Comparison of ENCODE assay signal across 8 mouse cellular contexts in the genomic region with DNA sequence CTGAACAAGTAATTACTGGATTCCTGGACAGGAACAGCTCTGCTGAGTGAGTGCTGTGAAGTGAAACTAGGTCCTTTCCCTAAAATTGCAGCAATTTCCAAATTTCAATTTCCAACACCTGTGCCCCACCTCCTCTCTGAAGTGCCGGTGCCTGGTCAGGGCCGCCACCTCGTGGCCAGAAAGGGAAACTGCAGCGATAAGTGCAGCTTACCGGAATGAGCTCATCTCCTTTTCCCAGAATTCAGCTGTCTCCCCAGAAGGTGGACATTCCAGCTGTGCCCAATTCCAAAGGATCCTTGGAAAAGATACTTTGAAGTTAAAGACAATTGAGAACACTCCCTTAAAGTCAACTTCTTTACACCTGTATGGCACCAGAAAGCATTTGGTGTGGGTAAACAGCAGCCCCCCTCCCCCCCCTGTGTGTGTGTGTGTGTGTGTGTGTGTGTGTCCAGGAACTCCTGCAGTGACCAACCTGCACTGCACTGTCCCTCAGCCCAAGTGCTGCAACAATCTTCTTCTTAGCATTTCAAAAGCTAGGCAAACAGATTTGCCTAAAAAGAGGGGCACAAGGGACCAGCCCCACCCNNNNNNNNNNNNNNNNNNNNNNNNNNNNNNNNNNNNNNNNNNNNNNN. TPM values are rescaled to one million over a fixed set of nuclear protein-coding genes. Genes with fewer than 3 reads are reported as not detected.
DNase-seq lines count a peak whose midpoint lies in the region; ATAC-seq lines count a peak whose summit lies in the region.

No protein-coding gene starts in this region.

- H3K4me2 ChIP-seq in forebrain, embryonic 11.5 days (ENCODE audit: low read depth, low read length, severe bottlenecking), result no peak overlapping the region
- H3K4me2 ChIP-seq in forebrain, embryonic 13.5 days, result no peak overlapping the region
- H3K4me2 ChIP-seq in intestine, embryonic 16.5 days (ENCODE audit: low read depth, low read length), result no peak overlapping the region
- no peak overlapping the region for H3K4me2 ChIP-seq in midbrain, embryonic 14.5 days (ENCODE audit: low read length)

- H3K4me3 ChIP-seq in forebrain, embryonic 11.5 days (ENCODE audit: low read depth, low read length), result no peak overlapping the region
- H3K4me3 ChIP-seq in forebrain, embryonic 13.5 days, result no peak overlapping the region
- no peak overlapping the region for H3K4me3 ChIP-seq in intestine, embryonic 16.5 days (ENCODE audit: low read length)
- H3K4me3 ChIP-seq in midbrain, embryonic 14.5 days (replicated peaks; ENCODE audit: low read depth, low read length), result no peak overlapping the region

- ATAC-seq in forebrain, embryonic 11.5 days (replicated peaks; ENCODE audit: low FRiP score), result no peak
- ATAC-seq in forebrain, embryonic 13.5 days, result no peak
- ATAC-seq in intestine, embryonic 16.5 days, result peak; percentile 61
- peak; percentile 50; the same call in 1 of the 2 replicates for ATAC-seq in midbrain, embryonic 14.5 days (ENCODE audit: low FRiP score, low TSS enrichment)

- H3K4me1 ChIP-seq in forebrain, embryonic 11.5 days (replicated peaks; ENCODE audit: control insufficient read depth, insufficient read depth, low read length), result no peaks in the 10 kb centered on the region
- H3K4me1 ChIP-seq in forebrain, embryonic 13.5 days, result no peaks in the 10 kb centered on the region
- 0 out of 2 replicates have a peak, but pooled peaks cover 3% of the 10 kb centered on the region for H3K4me1 ChIP-seq in intestine, embryonic 16.5 days (ENCODE audit: control insufficient read depth, insufficient read depth, low read length)
- no peaks in the 10 kb centered on the region for H3K4me1 ChIP-seq in midbrain, embryonic 14.5 days (ENCODE audit: control insufficient read depth, insufficient read depth, low read length)

- no peaks in the 10 kb centered on the region for H3K36me3 ChIP-seq in forebrain, embryonic 11.5 days (ENCODE audit: control insufficient read depth, insufficient read depth, low read length)
- H3K36me3 ChIP-seq in forebrain, embryonic 13.5 days (ENCODE audit: poor library complexity, severe bottlenecking), result no peaks in the 10 kb centered on the region
- no peaks in the 10 kb centered on the region for H3K36me3 ChIP-seq in intestine, embryonic 16.5 days (ENCODE audit: control insufficient read depth, insufficient read depth, low read length)
- H3K36me3 ChIP-seq in midbrain, embryonic 14.5 days (ENCODE audit: control insufficient read depth, insufficient read depth, low read length), result no peaks in the 10 kb centered on the region

- peak; percentile 69 for DNase-seq in forebrain, embryonic 11.5 days (ENCODE audit: low spot score)
- peak; percentile 78 for DNase-seq in cerebellum, adult 9-11 months
- DNase-seq in gastrocnemius, adult 8-10 months (ENCODE audit: low spot score in 2 of 2), result peak; percentile 33 to 56
- DNase-seq in left cerebral cortex, postnatal 10 days (ENCODE audit: extremely low spot score in 1 of 2, low spot score in 2 of 2), result peak; percentile 71 to 74
- peak; percentile 75 for DNase-seq in midbrain, embryonic 14.5 days
- peak; percentile 36 to 67 for DNase-seq in spleen, adult 18-20 months

- intact Hi-C loops in left cerebral cortex, postnatal 10 days (cut with DNase I), result loop anchor here (2.0 kb wide), 1 partner anchor 60 kb away; no protein-coding TSS in a partner anchor

- no peaks in the 10 kb centered on the region; the same call in 1 of the 2 replicates for H3K9me3 ChIP-seq in forebrain, embryonic 11.5 days (ENCODE audit: control insufficient read depth, low read length)
- no peaks in the 10 kb centered on the region for H3K9me3 ChIP-seq in forebrain, embryonic 13.5 days (replicated peaks)
- no peaks in the 10 kb centered on the region for H3K9me3 ChIP-seq in intestine, embryonic 16.5 days (ENCODE audit: control insufficient read depth, low read length)
- no peaks in the 10 kb centered on the region for H3K9me3 ChIP-seq in midbrain, embryonic 14.5 days (ENCODE audit: control insufficient read depth, low read length)

- no peak overlapping the region for H3K27ac ChIP-seq in forebrain, embryonic 11.5 days (ENCODE audit: low read depth, low read length)
- H3K27ac ChIP-seq in forebrain, embryonic 13.5 days, result no peak overlapping the region
- no peak overlapping the region for H3K27ac ChIP-seq in intestine, embryonic 16.5 days (ENCODE audit: low read length)
- H3K27ac ChIP-seq in midbrain, embryonic 14.5 days (replicated peaks; ENCODE audit: low read depth, low read length), result no peak overlapping the region

- no peaks in the 10 kb centered on the region for H3K27me3 ChIP-seq in forebrain, embryonic 11.5 days (ENCODE audit: control insufficient read depth, insufficient read depth, low read length)
- H3K27me3 ChIP-seq in forebrain, embryonic 13.5 days, result 0 out of 2 replicates have a peak, but pooled peaks cover 4% of the 10 kb centered on the region
- H3K27me3 ChIP-seq in intestine, embryonic 16.5 days (replicated peaks; ENCODE audit: control insufficient read depth, insufficient read depth, low read length), result no peaks in the 10 kb centered on the region
- H3K27me3 ChIP-seq in midbrain, embryonic 14.5 days (ENCODE audit: control insufficient read depth, insufficient read depth, low read length), result no peaks in the 10 kb centered on the region

- no peak overlapping the region for H3K9ac ChIP-seq in forebrain, embryonic 11.5 days (ENCODE audit: low read length)
- H3K9ac ChIP-seq in forebrain, embryonic 13.5 days, result no peak overlapping the region
- no peak overlapping the region for H3K9ac ChIP-seq in intestine, embryonic 16.5 days (ENCODE audit: low read depth, low read length)
- H3K9ac ChIP-seq in midbrain, embryonic 14.5 days (replicated peaks; ENCODE audit: low read length), result no peak overlapping the region

- whole genome bisulfite sequencing in forebrain, embryonic 11.5 days, result 1% methylated on average over 5 of the region's 5 CpGs
- 4% methylated on average over 5 of the region's 5 CpGs for WGBS in forebrain, embryonic 13.5 days
- WGBS in intestine, embryonic 16.5 days, result 3% methylated on average over 5 of the region's 5 CpGs
- 4% methylated on average over 5 of the region's 5 CpGs for WGBS in midbrain, embryonic 14.5 days

RNA-seq across cellular contexts. Expression of a gene that starts 13.2 kb away (rescaled TPM):
- 5.7 and 6.1 TPM in 2 replicates for polyA plus RNA-seq in forebrain, embryonic 11.5 days (2014; fragmentation: Nextera tagmentation; extraction: Ambion mirVana)
- polyA plus RNA-seq in forebrain, embryonic 13.5 days (2015; fragmentation: Nextera tagmentation; extraction: Ambion mirVana), result 2.9 and 3.2 TPM in 2 replicates
- total RNA-seq in gastrocnemius, adult 8-10 months (2022), result 10 to 100 TPM; 14.2 to 26.6 (median 21.2) TPM
- polyA plus RNA-seq in intestine, embryonic 16.5 days (2015; fragmentation: Nextera tagmentation; extraction: Ambion mirVana), result 538 and 653 TPM in 2 replicates
- 1 to 10 TPM; 3.1 to 3.8 TPM for total RNA-seq in left cerebral cortex, postnatal 10 days (2021)
- 2.8 and 5.6 TPM in 2 replicates for polyA plus RNA-seq in midbrain, embryonic 14.5 days (2014; fragmentation: Nextera tagmentation; extraction: Ambion mirVana)

RNA-seq across cellular contexts. Expression of a gene that starts 42.7 kb away (rescaled TPM):
- 21.9 and 23.2 TPM in 2 replicates for polyA plus RNA-seq in forebrain, embryonic 11.5 days (2014; fragmentation: Nextera tagmentation; extraction: Ambion mirVana)
- polyA plus RNA-seq in forebrain, embryonic 13.5 days (2015; fragmentation: Nextera tagmentation; extraction: Ambion mirVana), result 21.3 and 24.3 TPM in 2 replicates
- total RNA-seq in gastrocnemius, adult 8-10 months (2022), result 10 to 100 TPM; 33.1 to 53.8 (median 37.8) TPM
- 7.0 and 8.9 TPM in 2 replicates for polyA plus RNA-seq in intestine, embryonic 16.5 days (2015; fragmentation: Nextera tagmentation; extraction: Ambion mirVana)
- 100 to 1,000 TPM; 263 to 271 TPM for total RNA-seq in left cerebral cortex, postnatal 10 days (2021)
- polyA plus RNA-seq in midbrain, embryonic 14.5 days (2014; fragmentation: Nextera tagmentation; extraction: Ambion mirVana), result 41.9 and 43.9 TPM in 2 replicates

Comparison
In these comparisons a context has a peak if more than half of its experiments do, and no peak if none do; other contexts are left out.
1. ATAC-seq: peak in intestine, embryonic 16.5 days (single experiment) and midbrain, embryonic 14.5 days (single experiment); none in forebrain, embryonic 11.5 days (single experiment) and forebrain, embryonic 13.5 days (single experiment).
2. RNA of a gene that starts 13.2 kb away (polyA plus RNA-seq): 538 to 653 TPM in intestine, embryonic 16.5 days; 5.7 to 6.1 TPM in forebrain, embryonic 11.5 days, 2.8 to 5.6 TPM in midbrain, embryonic 14.5 days and 2.9 to 3.2 TPM in forebrain, embryonic 13.5 days; every median in the first group is over 10 times any median in the second.
3. Peak in every context shown above with its lines, with median percentiles within 50 percentile points of each other: DNase-seq.